Mouse (Mus musculus): ENCODE data around the gene 4921501E09Rik. TPM values are rescaled to one million over a fixed set of nuclear protein-coding genes. Genes with fewer than 3 reads are reported as not detected.
"Not testable (repeated sequence)": the region's sequence is repeated elsewhere in the genome, so short reads cannot be mapped to it uniquely, and the experiment has no call there.

4921501E09Rik gene
- not detected in 2 replicates for polyA plus RNA-seq (2016; fragmentation: Nextera tagmentation; extraction: Ambion mirVana)

DNA sequence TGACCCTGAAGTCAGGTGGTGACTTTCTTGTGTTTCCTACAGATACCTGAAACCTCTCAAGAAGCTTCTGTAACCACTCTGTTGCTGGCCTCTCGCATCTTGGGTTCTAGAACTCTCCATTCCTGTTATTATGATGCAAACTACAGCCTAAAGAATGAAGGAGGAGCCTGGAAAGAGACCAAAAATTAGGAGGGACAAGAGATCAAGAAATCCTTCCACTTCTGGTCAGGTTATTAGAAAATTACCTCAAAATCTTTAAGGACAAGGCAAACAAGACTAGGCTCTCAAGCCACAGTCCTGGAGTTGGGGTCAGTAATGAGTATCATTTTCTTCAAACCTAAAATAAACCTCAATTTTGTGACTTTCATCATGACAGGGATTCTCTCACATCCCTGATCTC, at the start of gene 4921501E09Rik:
Gene 4921501E09Rik, minus strand, starts transcription at position 101 of the 400 bp plus-strand sequence.
- no peak within 1 kb of the TSS for H3K27ac ChIP-seq
- no peaks in the 10 kb centered on the region for H3K9me3 ChIP-seq
- no peak for ATAC-seq (ENCODE audit: insufficient number of reproducible peaks, insufficient read depth, low FRiP score, low TSS enrichment)
- no peak within 1 kb of the TSS for H3K9ac ChIP-seq
- no peak within 1 kb of the TSS for H3K4me2 ChIP-seq (replicated peaks)
- WGBS: 47% methylated on average over 1 of the region's 1 CpGs
- no peaks in the 10 kb centered on the region for H3K4me1 ChIP-seq
- H3K36me3 ChIP-seq: no peaks in the 10 kb centered on the region
- no peak within 1 kb of the TSS for H3K4me3 ChIP-seq
- no peaks in the 10 kb centered on the region for H3K27me3 ChIP-seq

DNA sequence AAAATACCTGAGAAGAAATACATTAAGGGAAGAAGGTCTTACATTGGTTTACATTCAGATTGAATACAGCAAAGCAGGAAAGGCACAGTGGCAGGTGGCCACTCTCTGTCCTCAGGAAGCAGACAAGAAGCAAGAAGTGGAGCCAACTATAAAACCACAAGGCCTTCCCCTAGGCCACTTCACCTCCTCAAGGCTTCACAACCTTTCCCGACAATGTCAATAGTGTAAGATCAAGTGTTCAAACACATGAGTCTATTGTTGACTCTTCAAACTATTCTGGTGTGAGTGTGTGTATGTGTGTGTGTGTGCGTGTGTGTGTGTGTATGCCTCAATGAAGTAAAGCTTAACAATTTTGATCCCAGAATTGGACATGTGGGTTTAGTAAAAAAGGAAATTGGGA, 29.5 kb upstream of the 4921501E09Rik start:
- H3K4me1 ChIP-seq: peaks cover 6% of the 10 kb centered on the region
- H3K27me3 ChIP-seq: no peaks in the 10 kb centered on the region
- no peak overlapping the region for H3K9ac ChIP-seq
- H3K4me2 ChIP-seq (replicated peaks): no peak overlapping the region
- no peak for ATAC-seq (ENCODE audit: insufficient number of reproducible peaks, insufficient read depth, low FRiP score, low TSS enrichment)
- WGBS: 87% methylated on average over 2 of the region's 2 CpGs
- H3K27ac ChIP-seq: no peak overlapping the region
- no peak overlapping the region for H3K4me3 ChIP-seq
- H3K9me3 ChIP-seq: no peaks in the 10 kb centered on the region
- H3K36me3 ChIP-seq: no peaks in the 10 kb centered on the region

DNA sequence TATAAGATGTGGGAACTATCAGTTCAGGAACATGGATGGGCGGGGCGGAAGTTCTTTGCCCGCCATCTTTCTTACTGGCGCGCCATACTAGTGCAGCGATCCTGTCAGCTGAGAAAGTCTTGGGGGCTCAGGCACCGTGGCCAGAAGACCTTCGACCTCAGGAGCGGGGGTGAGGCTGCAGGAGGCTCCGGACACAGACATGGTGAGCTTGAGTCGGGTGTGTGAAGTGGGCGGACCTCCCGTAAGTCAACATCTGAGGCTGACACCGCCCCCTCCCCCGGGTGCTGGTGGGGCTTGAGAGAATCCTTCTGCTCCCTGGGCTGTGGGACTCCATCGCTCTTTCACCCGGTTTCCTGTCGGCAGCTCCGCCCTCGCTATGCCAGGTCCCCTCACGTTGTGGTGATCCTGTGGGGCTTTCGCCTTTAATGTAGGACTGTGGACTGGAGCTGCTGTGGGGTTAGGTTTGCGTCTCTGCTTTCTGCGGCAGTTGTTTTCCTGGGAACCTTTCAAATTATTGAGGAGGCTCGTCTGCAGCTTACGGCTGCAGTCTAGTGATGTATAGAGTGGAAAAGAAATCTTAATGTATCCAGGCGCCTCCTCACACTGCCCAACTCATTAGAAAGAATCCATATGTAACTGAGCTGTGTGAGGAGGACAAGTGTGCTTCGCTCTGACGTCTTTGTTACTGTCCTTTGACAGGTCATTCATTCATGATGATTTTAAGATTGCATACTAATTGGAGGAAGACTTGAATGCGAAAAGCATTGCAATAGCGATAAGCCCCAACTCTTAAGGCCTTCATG, 24.7 kb upstream of the 4921501E09Rik start:
- Histone ChIP-seq H3K4me2 (replicated peaks) (peak overlapping the region; percentile 58), H3K36me3 (no peaks in the 10 kb centered on the region), H3K9ac (peak overlapping the region; percentile 71), H3K27ac (peak overlapping the region; percentile 82), H3K4me3 (peak overlapping the region; percentile 69), H3K27me3 (no peaks in the 10 kb centered on the region), H3K9me3 (no peaks in the 10 kb centered on the region), H3K4me1 (peaks cover 6% of the 10 kb centered on the region)
- 0 out of 2 replicates have a peak, but pooled peaks have one; percentile 48 for ATAC-seq (ENCODE audit: insufficient number of reproducible peaks, insufficient read depth, low FRiP score, low TSS enrichment)
- 3% methylated on average over 31 of the region's 31 CpGs for WGBS

DNA sequence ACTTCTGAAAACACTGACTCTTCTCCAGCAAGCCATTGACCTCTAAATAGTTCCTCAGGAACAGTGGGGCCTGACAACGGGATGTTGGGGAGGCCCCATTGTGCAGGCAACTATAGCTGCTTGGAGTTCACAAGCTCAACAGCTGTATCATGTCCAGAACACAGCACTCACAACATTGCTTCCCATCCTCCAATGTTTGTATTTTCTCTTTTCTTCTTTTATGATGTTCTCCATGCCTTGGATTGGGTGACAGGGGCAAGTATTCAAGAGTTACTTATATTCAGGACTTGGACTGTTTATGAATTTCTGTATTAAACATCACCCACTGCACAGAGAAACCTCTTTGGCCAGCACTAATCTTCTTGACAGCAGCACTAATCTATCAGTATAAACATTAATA, 23.8 kb upstream of the 4921501E09Rik start:
- no peak overlapping the region for H3K4me3 ChIP-seq
- H3K27ac ChIP-seq: no peak overlapping the region
- no peaks in the 10 kb centered on the region for H3K36me3 ChIP-seq
- 87% methylated on average over 1 of the region's 1 CpGs for WGBS
- H3K9ac ChIP-seq: no peak overlapping the region
- no peaks in the 10 kb centered on the region for H3K9me3 ChIP-seq
- no peak for ATAC-seq (ENCODE audit: insufficient number of reproducible peaks, insufficient read depth, low FRiP score, low TSS enrichment)
- no peak overlapping the region for H3K4me2 ChIP-seq (replicated peaks)
- no peaks in the 10 kb centered on the region for H3K27me3 ChIP-seq
- H3K4me1 ChIP-seq: peaks cover 6% of the 10 kb centered on the region

DNA sequence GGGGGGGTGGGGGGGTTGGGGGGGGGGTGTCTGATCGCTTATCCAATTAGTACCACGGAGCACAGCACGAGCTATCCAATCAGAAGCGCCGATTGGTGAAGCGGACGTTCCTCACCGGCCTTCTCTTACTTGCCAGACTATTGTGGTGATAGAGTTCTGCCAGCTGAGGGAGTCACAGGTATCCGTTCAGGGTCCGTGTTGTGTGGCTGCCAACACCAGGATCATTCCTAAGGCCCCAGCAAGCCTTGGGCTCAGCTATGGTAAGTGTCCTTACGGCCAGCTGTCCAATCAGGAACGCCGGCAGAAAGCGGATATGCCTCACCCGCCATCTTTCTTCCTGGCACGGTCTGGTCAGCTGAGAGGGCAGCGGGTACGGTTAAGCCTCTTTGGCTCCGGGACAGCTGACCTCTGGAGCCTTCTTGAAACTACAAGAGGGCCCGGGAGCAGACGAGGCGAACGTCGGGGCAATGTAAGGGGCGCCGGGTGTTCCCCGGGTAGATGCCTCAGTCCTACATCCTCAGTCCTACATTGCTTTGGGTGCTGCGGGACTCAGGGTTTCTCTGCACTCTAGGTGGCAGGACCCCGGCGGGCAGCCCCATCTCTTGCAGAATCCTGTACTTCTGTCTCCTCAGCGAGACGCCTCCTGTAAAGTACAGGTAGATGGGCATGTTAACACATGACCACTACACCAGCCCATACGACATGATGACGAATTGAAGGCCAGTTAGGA, 21.5 kb upstream of the 4921501E09Rik start, which contains the start of gene Zfp563:
Gene Zfp563, plus strand, starts transcription at position 91 of the 730 bp plus-strand sequence.
- WGBS: 4% methylated on average over 34 of the region's 34 CpGs

DNA sequence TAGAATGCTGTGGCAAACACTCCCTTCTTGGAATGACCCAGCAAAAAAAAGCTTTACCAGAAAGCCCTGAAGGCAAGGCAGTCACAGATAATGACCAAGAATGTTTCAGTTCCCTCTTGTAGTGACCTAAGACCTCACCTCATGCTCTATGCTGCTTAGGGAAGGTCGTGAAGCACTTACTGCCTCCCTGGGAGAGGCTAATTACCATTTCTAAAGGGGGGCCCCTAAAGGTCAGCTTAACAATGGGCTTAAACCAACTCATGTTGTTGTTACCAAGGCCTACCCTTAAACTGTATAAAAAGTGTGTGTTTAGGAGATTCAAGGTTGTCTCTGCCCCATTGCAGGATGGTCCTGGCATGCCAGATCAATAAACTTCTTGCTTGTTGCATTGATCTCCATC, 4.9 kb downstream of the 4921501E09Rik start:
- 3% methylated on average over 1 of the region's 1 CpGs for WGBS
- H3K36me3 ChIP-seq: no peaks in the 10 kb centered on the region
- no peak overlapping the region for H3K9ac ChIP-seq
- ATAC-seq (ENCODE audit: insufficient number of reproducible peaks, insufficient read depth, low FRiP score, low TSS enrichment): no peak
- no peak overlapping the region for H3K27ac ChIP-seq
- no peak overlapping the region for H3K4me2 ChIP-seq (replicated peaks)
- H3K9me3 ChIP-seq: no peaks in the 10 kb centered on the region
- H3K4me1 ChIP-seq: no peaks in the 10 kb centered on the region
- no peaks in the 10 kb centered on the region for H3K27me3 ChIP-seq
- no peak overlapping the region for H3K4me3 ChIP-seq

More for the DNA sequence above, 21.5 kb upstream of the 4921501E09Rik start, which contains the start of gene Zfp563:
- Histone ChIP-seq H3K4me3 (peak within 1 kb of the TSS; percentile 60), H3K27ac (peak within 1 kb of the TSS; percentile 85), H3K27me3 (no peaks in the 10 kb centered on the region), H3K4me1 (peaks cover 6% of the 10 kb centered on the region), H3K9ac (peak within 1 kb of the TSS; percentile 57), H3K4me2 (replicated peaks) (peak within 1 kb of the TSS; percentile 61), H3K36me3 (no peaks in the 10 kb centered on the region), H3K9me3 (no peaks in the 10 kb centered on the region)
- peak; percentile 90 for ATAC-seq (ENCODE audit: insufficient number of reproducible peaks, insufficient read depth, low FRiP score, low TSS enrichment)

DNA sequence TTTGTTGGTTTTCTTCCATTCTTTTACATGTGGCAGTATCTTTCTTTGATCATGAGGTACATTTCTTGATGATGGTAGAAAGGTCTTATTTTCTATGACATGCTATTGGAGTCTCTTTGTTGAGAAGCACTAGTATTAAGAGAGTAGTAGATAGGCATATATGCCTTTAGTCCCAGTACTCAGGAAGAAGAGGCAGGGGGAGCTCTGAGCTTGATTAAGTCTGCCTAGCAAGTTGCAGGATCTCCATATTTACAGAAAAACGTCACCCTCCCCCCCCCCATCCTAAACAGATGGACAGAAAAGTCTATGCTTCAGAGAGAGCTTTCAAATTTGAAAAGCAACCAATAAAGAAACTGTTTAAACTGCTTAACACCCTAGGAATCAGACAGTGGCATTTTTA, 9.1 kb downstream of the 4921501E09Rik start:
- 4% methylated on average over 1 of the region's 1 CpGs for WGBS
- Histone ChIP-seq H3K4me3 (no peak overlapping the region), H3K27ac (no peak overlapping the region), H3K4me1 (no peaks in the 10 kb centered on the region), H3K9ac (no peak overlapping the region), H3K9me3 (no peaks in the 10 kb centered on the region), H3K36me3 (no peaks in the 10 kb centered on the region), H3K4me2 (replicated peaks) (no peak overlapping the region), H3K27me3 (no peaks in the 10 kb centered on the region)
- no peak for ATAC-seq (ENCODE audit: insufficient number of reproducible peaks, insufficient read depth, low FRiP score, low TSS enrichment)

DNA sequence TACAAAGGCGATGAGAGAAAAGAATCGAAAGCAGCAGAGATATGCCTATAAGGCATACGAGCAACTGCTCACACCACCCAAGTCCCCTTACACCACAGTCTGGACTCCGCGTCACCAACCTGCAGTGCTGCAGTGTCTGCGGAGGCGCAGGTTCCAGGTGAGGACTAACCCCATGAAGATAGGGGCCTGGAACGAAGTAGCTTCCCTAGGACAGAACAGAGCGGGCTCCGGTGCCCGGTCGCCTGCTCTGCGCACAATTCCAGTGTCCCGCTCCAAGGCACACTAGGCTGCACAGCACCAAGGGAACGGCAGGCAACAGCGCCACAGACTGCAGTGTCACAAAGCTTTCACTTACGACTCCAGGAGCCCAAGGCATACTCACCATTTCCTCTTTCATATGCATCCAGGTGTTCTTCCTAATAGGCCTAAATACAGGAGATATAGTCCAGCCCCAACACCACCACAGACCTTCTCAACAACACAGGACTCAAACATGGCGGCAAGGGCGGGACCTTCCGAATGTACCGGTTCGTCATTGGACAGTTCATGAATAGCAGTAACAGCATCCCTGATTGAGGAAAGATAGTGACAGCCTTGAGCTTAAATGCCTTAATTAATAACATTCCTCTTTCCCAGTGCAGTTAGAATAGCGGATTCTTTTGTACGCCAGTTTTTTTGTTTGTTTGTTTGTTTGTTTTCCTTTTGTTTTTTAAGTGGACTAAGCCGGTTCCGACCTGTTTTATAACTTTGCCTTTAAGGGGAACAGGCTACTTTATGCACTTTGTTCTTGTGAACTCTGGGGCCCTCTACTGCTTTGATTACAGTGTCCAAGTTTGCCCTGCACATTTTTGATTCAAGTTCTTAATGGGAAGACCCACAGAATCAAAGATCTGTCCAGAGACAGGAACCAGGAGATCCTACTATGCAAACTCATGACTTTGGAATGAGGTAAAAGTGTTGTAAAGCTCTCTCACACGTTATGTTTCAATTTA, 34.7 kb downstream of the 4921501E09Rik start, which contains the start of gene Zfp763:
Gene Zfp763, minus strand, starts transcription at position 503 of the 992 bp plus-strand sequence.
- H3K36me3 ChIP-seq: no peaks in the 10 kb centered on the region
- ATAC-seq (ENCODE audit: insufficient number of reproducible peaks, insufficient read depth, low FRiP score, low TSS enrichment): peak; percentile 97
- H3K9ac ChIP-seq: peak within 1 kb of the TSS; percentile 88
- no peaks in the 10 kb centered on the region for H3K4me1 ChIP-seq
- peak within 1 kb of the TSS; percentile 91 for H3K4me3 ChIP-seq
- H3K27ac ChIP-seq: peak within 1 kb of the TSS; percentile 92
- 4% methylated on average over 27 of the region's 27 CpGs for WGBS
- no peaks in the 10 kb centered on the region for H3K9me3 ChIP-seq
- peak within 1 kb of the TSS; percentile 52 for H3K4me2 ChIP-seq (replicated peaks)
- no peaks in the 10 kb centered on the region for H3K27me3 ChIP-seq

DNA sequence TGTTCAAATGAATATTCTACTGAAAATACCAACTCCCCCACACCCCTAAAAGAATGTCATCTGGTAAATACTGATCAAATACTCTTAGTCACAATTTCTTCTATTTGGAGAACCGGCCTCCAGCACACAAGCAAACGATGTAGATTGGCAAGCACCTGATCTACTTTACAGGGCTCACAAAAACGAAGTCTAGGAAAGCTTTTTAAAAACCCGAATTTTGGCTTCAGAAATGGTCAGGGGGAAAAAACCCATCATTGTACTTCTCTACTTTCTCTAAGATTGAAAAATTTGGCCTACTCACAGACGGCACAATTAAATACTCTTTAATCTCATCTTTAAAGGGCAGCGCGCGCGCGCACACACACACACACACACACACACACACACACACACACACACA, 35.5 kb downstream of the 4921501E09Rik start:
- peaks cover 3% of the 10 kb centered on the region for H3K36me3 ChIP-seq
- peak overlapping the region; percentile 52 for H3K4me2 ChIP-seq (replicated peaks)
- no peaks in the 10 kb centered on the region for H3K27me3 ChIP-seq
- no peaks in the 10 kb centered on the region for H3K4me1 ChIP-seq
- peak overlapping the region; percentile 88 for H3K9ac ChIP-seq
- H3K9me3 ChIP-seq: peaks cover 3% of the 10 kb centered on the region
- peak overlapping the region; percentile 91 for H3K4me3 ChIP-seq
- 20% methylated on average over 10 of the region's 10 CpGs for WGBS
- ATAC-seq (ENCODE audit: insufficient number of reproducible peaks, insufficient read depth, low FRiP score, low TSS enrichment): no peak
- no peak overlapping the region for H3K27ac ChIP-seq

DNA sequence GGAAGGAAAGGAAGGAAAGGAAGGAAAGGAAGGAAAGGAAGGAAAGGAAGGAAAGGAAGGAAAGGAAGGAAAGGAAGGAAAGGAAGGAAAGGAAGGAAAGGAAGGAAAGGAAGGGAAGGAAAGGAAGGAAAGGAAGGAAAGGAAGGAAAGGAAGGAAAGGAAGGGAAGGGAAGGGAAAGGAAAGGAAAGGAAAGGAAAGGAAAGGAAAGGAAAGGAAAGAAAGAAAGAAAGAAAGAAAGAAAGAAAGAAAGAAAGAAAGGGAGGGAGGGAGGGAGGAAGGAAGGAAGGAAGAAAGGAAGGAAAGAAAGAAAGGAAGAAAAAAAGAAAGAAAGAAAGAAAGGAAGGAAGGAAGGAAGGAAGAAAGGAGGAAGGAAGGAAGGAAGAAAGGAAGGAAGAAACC, 47.4 kb downstream of the 4921501E09Rik start:
- peaks cover 77% of the 10 kb centered on the region for H3K36me3 ChIP-seq
- H3K9ac ChIP-seq; H3K27me3 ChIP-seq; H3K27ac ChIP-seq; H3K4me1 ChIP-seq; H3K4me2 ChIP-seq (replicated peaks); H3K4me3 ChIP-seq; ATAC-seq (ENCODE audit: insufficient number of reproducible peaks, insufficient read depth, low FRiP score, low TSS enrichment): not testable (repeated sequence)
- peaks cover 53% of the 10 kb centered on the region for H3K9me3 ChIP-seq

Measured in embryonic facial prominence, embryonic 12.5 days (tissue).